Mouse (Mus musculus): ENCODE measurements around the gene Med11. TPM values are rescaled to one million over a fixed set of nuclear protein-coding genes. Genes with fewer than 3 reads are reported as not detected.
A peak's percentile ranks its signal among the peaks of the same experiment; 100 is the strongest.

Med11 gene
- total RNA-seq (2014; fragmentation: Nextera tagmentation), result 19.7 and 28.5 TPM in 2 replicates
- total RNA-seq (2017), result 31.5 and 35.8 TPM in 2 replicates

DNA sequence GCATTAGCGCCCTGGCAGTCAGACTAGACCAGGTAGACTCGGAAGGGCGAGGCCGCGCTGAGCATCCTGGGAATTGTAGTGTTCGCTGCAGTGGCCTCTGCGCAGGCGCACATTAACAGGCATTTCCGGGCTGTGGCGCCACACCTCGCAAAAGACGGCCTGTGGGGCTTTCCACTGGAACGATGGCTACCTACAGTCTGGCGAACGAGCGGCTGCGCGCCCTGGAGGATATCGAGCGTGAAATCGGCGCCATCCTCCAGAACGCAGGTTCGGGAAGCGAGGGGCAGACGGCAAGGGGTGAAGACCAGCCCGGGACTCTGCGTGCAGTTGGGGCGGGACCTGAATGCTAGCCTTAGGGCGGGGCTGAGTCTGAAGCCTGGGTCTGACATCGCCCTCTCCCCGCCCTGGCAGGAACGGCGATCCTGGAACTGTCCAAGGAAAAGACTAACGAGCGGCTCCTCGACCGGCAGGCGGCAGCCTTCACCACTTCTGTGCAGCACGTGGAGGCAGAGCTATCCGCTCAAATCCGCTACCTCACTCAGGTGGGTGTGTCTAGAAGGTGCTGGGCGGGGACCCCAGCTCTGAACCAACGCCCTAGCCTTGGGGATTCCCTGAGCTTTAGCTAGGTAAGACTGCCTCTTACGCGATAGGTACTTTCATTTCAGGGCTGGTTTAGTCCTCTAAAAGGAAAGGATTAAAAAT, at the start of gene Med11:
Gene Med11, plus strand, starts transcription at position 123 of the 702 bp plus-strand sequence.
- peak; percentile 89 for ATAC-seq (replicated peaks; ENCODE audit: poor library complexity, severe bottlenecking)

DNA sequence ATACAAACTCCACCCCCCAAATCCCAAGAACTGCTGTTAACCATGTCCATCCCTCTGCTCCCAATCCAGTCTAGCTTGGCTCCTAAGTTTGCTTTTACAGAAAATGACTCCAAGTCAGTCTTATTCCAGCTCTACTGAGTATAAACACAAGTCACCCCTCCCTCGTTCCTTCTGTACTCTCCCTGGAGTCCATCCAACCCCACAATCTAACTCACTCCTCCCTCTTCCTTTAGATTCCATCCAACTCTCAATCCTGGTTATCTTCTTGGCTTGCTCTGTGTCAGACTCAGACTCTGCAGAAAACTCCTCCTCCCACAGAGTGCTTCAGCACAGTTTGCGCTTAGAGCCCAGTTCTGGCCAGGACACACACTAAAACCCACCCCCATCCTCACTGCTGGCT, 48.1 kb upstream of the Med11 start:
- ATAC-seq (replicated peaks; ENCODE audit: poor library complexity, severe bottlenecking), result no peak

DNA sequence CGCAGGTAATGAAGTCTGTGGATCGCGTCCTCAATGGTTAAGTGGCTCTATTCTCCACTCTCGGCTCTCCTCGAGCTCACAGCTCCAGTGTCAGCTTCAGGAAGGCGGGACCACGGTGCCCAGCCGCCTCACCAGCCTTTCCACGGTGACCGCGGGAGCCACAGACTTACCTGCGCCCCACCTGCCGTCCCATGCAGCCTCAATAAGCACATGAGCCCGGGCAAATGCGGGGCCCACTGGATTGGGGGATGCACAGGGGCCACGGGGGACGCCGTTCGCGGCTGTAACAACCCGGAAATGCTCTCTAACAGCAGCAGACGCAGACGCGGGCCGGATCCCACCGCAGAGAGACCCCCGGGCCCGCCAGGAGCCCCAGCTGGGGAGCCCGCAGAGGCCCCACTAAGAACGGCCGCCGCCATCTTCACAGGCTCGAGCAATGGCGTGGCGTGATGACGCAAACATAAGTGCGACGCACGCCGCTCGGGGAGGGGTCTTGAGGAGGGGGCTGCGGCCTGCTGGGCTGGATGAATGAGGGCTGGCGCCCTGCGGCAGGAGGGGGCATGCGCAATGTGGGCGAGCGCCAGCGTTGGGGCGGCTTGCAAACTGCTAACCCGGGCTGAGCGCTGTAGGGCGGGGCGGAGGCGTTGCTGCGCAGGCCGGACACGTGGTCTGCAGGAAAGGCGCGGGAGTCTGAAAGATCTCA, 42.0 kb upstream of the Med11 start, which contains the start of gene Pelp1:
Gene Pelp1, minus strand, starts transcription at position 438 of the 703 bp plus-strand sequence.
- peak; percentile 96 for ATAC-seq (replicated peaks; ENCODE audit: poor library complexity, severe bottlenecking)

DNA sequence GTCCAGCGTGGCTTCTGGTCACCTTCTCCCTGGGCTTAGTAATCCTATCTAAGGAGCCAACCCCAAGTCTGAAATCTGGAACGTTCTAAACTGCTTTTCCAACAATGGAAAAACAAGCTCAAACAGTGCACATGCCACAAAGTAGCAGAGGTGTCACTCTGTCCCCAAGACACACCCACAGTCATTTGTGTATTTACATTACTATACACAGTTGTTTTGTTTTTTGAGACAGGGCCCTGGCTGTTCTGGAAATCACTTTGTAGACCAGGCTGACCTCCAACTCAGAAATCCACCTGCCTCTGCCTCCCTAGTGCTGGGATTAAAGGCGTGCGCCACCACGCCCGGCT, 41.4 kb upstream of the Med11 start:
- peak; percentile 12 for ATAC-seq (replicated peaks; ENCODE audit: poor library complexity, severe bottlenecking)

DNA sequence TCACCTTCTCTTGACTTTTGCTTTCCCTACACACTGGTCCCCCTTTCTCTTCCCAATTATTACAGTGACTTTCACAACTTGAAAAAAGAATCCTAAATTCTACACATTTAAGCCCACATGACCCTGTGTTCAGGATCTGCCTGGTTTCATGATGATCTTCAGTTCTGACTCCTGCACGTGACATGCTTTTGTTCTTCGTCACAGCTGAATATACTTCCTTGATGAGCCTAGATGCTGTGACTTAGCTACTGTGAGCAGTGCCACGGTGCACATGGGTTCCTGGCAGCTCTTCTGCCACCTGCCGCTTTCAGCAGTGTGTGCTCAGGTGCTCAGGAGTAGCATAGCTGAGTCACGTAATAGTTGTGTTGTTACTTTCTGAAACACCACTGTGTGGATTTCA, 39.1 kb upstream of the Med11 start:
- no peak for ATAC-seq (replicated peaks; ENCODE audit: poor library complexity, severe bottlenecking)

DNA sequence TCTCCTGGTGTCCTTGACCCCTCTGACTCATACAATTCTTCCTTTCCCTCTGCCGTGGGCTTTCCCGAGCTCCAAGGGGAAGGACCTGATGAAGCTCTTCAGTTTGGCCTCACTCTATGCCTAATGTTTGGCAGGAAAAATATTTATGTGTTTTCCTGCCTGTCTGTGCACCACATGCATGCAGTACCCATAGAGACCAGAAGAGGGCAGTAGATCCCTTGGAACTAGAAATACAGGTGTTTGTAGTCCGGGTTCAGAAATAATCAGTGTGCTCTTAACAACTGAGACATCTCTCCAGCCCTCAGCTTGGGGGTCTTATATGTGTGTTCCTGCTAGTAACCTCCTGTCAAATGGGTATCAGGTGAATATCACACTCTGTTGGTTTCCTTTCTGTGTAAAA, 37.8 kb upstream of the Med11 start:
- 0 out of 2 replicates have a peak, but pooled peaks have one; percentile 20 for ATAC-seq (replicated peaks; ENCODE audit: poor library complexity, severe bottlenecking)

DNA sequence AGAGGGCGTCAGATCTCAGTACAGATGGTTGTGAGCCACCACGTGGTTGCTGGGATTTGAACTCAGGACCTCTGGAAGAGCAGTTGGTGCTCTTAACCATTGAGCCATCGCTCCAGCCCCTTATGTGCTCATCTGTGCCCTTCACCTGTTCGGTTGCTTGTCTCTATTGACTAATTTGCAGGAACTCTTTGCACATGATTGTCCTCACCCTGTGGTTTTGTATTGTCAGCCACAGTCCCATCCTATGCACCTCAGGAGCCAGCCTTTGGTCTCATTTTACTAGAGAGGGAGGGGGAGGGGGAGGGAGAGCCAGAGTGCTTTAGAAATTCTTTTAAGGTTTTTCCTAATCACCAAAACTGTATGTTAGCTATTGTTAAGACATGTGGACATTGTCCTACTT, 33.5 kb upstream of the Med11 start:
- ATAC-seq (replicated peaks; ENCODE audit: poor library complexity, severe bottlenecking), result no peak

DNA sequence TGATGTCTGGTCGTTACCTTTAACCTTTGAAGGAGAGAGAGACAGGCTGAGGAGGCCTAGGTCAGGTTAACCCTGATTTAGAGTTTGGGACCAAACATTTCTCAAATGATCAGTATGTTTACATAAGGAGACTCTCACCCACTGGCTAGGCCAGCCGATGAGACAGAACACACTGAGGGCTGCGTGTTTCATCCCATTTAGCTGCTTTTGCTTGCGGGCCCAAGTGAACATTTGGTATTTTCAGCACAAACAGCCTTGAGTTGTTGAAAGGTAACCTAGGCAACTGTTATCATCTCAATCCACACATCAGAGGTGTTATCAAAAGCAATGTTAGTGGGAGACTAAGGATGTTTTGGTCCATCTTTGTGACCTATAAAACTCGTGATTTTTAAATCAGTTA, 32.2 kb upstream of the Med11 start:
- no peak for ATAC-seq (replicated peaks; ENCODE audit: poor library complexity, severe bottlenecking)

DNA sequence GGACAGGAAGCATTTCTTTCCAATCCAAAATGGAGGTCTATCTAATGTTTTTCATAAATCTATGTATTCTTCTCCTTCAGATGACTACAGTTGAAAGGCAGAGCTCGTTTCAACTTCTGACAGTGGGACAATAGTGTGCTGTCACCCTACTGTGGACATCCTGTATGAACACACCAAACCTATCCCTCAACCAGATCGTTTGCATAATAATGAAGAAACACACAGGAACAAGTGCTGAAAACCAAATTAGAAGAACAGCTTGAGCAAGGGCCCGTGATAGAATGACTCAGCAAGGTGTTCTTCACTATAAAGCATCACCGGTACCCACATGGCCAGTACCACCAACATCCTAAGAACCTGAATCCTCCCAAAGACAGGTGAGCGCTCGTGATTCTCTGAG, 25.1 kb upstream of the Med11 start:
- ATAC-seq (replicated peaks; ENCODE audit: poor library complexity, severe bottlenecking), result peak; percentile 53

DNA sequence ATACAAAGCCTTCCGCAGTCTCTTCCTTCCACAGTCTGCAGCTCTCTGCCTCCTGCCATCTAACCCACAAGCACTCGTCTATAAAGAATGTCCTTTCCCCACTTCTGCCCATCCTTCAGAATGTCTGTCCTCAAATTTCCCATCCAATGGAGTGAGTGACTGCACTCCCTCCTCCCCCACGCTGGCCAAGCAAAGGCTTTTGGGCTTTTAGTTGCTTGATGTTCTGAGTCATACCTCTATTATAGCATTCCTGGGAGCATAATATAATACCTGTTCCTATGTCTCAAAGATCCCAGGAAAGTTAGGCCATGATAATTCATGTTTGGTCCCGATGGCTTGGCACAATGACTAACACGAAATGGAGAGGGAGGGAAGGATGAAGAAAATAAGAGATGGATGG, 20.1 kb upstream of the Med11 start:
- no peak for ATAC-seq (replicated peaks; ENCODE audit: poor library complexity, severe bottlenecking)

DNA sequence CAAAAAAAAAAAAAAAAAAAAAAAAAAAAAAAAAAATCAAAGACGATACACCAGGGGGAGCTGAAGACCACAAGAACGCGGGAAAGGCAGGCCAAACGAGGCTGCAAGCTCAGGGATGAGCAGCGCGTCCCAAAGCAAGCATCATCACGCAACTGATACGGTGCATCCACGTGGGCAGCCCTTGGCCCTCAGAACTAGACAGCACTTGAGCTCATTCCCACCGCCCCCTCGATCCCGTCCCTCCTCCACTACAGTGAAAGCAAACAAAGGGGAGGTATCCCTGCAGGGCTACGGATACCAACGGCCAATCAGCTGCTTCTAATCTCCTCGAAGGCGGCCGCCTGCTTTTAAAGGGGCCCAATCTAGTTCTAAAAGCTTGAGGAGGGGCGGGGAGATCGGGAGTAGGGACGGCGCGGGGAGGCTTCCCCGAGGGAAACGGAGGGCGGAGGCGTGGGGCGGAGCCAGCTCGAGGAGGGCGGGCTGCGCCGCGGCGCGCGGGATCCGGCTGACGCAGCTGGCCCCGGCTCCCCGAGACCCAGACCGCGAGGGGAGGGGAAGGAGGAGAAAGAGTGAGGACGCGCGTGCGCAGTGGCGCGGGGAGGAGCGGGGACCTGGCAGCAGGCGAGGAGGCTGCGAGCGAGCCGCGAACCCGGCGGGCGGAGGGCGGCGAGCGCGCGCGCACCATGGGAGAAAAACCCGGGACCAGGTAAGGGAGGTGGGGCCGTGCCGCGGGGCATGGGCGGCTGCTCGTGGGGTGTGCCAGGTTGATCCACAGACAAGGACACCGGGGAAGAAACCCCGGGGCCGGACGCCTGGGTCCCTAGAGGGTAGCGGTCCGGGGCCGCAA, 19.4 kb upstream of the Med11 start, which contains the start of gene Arrb2:
Gene Arrb2, plus strand, starts transcription at position 588 of the 847 bp plus-strand sequence.
- ATAC-seq (replicated peaks; ENCODE audit: poor library complexity, severe bottlenecking), result peak; percentile 72

DNA sequence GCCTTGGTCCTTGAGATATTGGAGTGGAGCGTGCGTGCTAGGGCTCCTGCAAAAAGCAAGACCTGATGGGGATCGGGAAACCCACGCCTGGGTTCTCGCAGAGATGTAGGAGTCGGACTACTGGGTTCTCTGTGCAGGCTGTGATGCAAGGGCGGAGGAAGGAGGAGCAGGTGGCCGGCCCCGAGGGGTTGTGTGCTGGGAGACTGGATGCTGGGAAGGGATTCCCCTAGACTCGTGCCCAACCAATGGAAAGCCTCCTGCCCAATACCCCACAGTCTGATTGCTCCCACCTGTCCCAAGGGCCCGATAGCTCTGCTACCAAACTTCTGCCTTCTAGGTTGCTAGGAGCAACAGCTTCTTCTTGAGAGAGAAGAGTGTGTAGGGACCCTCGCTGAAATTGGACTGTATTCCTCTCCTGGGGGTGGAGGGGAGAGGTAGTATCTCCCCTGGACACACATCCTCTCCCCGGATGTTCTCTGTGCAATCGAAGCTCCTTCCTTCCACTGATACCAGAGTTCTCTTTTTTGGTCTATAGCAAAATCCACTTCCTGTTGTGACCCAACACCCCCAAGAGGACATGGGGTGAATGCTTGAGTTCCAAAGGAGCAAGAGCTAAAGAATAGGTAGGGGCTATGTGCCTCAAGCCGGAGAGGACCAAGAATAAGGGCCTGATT, 18.7 kb upstream of the Med11 start:
- peak; percentile 50 for ATAC-seq (replicated peaks; ENCODE audit: poor library complexity, severe bottlenecking)

DNA sequence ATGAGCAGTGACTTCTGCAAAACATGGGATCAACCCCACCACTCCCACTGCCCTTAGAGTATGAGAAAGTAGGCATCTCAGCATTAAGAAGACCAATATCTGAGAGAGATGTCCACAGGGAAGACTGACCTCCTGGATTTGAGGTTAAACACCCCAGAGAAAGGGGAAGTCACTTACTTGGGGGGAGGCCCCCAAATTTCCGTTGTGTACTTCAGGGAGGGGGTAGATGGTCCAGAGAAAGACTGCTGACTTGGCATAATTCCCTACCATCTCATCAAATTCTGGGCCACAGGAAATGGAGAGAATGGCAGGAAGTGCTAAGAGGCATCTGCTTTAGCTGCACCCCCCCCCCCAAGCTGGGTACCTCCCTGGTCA, 18.2 kb upstream of the Med11 start:
- peak; percentile 26 for ATAC-seq (replicated peaks; ENCODE audit: poor library complexity, severe bottlenecking)

DNA sequence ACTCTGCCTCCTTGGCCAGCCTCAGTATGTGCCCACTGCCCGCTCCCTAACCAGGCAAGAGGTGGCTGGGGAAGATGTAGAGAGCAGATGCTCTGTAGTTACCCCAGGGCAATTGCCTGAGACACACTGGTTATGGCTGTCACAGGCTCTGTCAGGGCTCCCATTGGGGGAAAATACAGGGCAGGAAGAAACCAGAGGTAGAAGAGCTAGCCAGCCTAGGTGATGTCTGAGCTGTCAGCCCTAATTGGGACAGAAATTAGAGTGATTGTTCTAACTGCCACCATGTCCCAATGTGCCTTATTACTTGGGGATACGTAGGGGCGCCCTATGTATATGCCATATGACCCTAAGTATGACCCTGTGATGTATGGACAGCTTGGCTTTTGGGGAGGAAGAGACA, 17.8 kb upstream of the Med11 start:
- ATAC-seq (replicated peaks; ENCODE audit: poor library complexity, severe bottlenecking), result no peak

DNA sequence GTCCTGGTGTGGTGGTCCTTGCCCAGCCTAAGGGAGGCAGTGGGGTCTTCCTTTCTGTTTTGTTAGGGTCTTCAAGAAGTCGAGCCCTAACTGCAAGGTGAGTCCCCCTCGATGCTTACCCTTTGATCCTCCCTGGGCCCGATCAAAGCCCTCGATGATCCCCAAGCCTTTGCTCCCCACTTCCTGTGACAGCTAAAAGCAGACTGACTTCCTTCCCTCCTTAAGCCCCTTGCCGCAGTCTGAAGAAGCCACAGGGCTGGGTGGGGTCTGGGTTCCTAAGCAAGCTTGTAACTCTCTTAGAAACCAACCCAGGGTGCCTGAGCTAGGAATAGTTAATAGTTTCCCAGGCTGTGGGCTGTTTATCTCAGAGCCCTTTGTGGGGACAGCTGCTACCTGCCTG, 16.2 kb upstream of the Med11 start:
- no peak for ATAC-seq (replicated peaks; ENCODE audit: poor library complexity, severe bottlenecking)

DNA sequence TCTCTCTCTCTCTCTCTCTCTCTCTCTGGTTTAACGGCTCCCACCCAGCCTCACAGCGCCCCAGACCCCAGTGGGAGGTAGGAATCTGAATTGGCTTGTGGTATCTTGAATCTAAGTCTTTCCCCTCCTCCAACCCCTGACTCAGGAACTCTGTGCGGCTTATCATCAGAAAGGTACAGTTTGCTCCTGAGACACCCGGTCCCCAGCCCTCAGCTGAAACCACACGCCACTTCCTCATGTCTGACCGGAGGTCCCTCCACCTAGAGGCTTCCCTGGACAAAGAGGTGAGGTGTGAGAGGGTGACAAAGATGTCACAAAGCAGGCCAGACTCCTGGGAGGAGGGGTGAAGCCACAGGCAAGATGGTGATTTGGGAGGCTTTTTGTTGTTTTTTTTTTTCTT, 14.3 kb upstream of the Med11 start:
- no peak for ATAC-seq (replicated peaks; ENCODE audit: poor library complexity, severe bottlenecking)

DNA sequence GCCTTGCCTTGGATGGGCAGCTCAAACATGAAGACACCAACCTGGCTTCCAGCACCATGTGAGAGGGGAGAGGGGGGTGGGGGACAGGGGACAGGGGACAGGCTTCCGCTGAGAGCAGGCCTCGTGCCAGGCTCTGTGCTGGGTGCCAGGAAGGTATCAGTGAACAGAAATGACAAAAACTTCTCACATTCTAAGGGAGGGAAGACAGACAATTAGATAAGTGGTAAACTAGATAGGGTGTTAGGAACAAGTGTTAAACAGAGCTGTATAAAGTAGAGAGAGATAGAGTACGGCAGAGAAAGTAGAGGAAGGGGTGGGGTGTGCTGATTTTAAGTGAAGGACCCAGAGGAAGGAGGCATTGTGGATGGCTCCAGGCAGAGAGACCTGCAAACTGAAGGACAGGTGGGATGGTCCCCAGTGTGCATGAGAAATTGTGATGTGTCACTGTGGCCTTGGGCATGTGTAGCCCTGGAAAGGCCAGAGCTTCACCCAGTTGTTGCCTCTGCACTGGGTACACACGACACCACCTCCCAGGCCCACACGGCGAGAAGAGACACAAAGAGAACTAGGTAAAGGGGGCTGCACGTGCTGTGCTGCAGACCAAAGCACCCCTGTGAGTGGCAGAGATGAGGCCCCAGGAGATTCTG, 12.9 kb upstream of the Med11 start:
- no peak for ATAC-seq (replicated peaks; ENCODE audit: poor library complexity, severe bottlenecking)

DNA sequence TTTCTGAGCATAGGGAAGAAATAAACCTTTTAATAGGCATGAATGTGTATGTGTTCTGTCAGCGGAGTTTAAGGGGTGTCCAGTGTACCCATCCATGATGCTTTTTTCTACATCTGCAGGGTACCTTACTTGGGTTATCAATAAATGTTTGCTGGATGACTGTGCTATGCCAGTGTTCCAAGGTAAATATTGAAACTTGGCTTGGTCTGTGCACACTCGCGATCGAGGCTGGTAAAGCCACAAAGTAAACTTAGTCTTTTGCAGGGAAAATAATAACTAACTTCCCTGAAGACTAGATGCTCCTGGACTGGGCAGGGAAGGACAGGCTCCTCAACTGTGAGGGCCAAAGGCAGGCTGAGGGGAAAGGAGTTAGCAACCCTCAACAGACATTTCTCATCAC, 11.1 kb upstream of the Med11 start:
- no peak for ATAC-seq (replicated peaks; ENCODE audit: poor library complexity, severe bottlenecking)

DNA sequence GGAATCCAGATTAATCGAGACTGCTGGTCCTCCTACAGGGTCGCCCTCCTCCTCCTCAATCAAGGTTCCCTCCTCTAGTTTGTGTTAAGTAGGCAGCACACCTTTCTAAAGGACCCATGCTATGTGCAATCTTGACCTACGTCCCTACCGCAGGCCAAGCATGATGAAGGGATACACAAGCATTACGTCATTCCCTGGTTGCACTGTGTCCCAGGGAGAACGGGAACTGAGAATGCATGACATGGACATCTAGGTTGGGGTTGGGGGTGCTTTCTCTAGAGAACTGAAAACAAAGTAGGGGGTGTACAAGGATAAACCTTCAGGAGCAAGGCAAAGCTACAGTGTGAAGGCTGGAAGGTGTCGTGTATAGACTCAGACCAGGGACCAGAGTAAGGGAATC, 9.8 kb upstream of the Med11 start:
- peak; percentile 61 for ATAC-seq (replicated peaks; ENCODE audit: poor library complexity, severe bottlenecking)

DNA sequence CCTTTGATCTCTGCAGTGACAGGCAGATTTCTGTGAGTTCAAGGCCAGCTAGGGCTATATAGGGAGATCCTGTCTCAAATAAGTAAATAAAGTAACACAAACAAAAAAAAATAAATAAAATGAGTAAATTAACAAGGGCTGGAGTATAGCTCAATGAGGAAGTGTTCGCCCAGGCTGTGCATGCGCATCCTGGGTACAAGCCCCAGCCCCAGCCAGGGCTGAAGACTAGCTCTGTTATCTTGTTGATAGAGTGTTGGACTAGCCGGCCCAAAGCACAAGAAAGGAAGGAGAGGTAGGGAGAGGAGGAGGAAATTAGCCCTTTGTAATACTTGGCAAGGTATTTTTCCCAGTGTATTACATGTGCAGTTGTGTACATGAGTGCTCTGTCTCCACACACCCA, 7.8 kb upstream of the Med11 start:
- ATAC-seq (replicated peaks; ENCODE audit: poor library complexity, severe bottlenecking), result no peak

Data from granulocyte monocyte progenitor cell, adult 5-6 weeks (primary cell).